Mouse (Mus musculus) small intestine, adult 2 months (tissue): ENCODE measurements at regions not wholly inside any gene's neighbourhood (a gene's known extent, or its start where the extent isn't known, plus 50 kb on each side); places are given as distances from the start of the nearest gene placed in this dataset.

ENCODE experiments used
- H3K27ac ChIP-seq: fragments of 200-500 bp; 2 replicates; pipeline ENCODE4 v1.5.1; 2012; ENCODE audit warnings: low read depth, low read length, control low read depth, inconsistent platforms; ENCODE audit not compliant: insufficient read depth
- H3K27me3 ChIP-seq: fragments of 200-500 bp; 2 replicates; pipeline ENCODE4 v1.6.1; 2012; ENCODE audit warnings: mild to moderate bottlenecking, moderate library complexity, low read length, inconsistent platforms; ENCODE audit not compliant: control insufficient read depth, insufficient read depth
- H3K36me3 ChIP-seq: fragments of 200-500 bp; 2 replicates; pipeline ENCODE4 v1.6.1; 2012; ENCODE audit warnings: mild to moderate bottlenecking, low read length, control low read depth, inconsistent platforms; ENCODE audit not compliant: control insufficient read depth, insufficient read depth
- H3K4me1 ChIP-seq: fragments of 200-500 bp; 2 replicates; pipeline ENCODE4 v1.6.1; 2012; ENCODE audit warnings: low read length, inconsistent platforms, mixed read lengths; ENCODE audit not compliant: control insufficient read depth, insufficient read depth, insufficient read length
- H3K4me3 ChIP-seq: fragments of 200-500 bp; 2 replicates; pipeline ENCODE4 v1.5.1; 2012; ENCODE audit warnings: low read depth, mild to moderate bottlenecking, control low read depth, inconsistent platforms, low read length, moderate library complexity
- CTCF ChIP-seq: fragments of 200-500 bp; IDR thresholded peaks from 2 replicates; pipeline ENCODE4 v1.5.1; 2012; ENCODE audit warnings: low read depth, mild to moderate bottlenecking, control low read depth, inconsistent platforms, low read length, moderate library complexity, mixed read lengths; ENCODE audit not compliant: insufficient replicate concordance, insufficient read length; ENCODE audit errors: extremely low read depth
- POLR2A ChIP-seq: fragments of 200-500 bp; IDR thresholded peaks from 2 replicates; pipeline ENCODE4 v1.6.1; 2012; ENCODE audit warnings: low read depth, mild to moderate bottlenecking, control low read depth, inconsistent platforms, low read length, moderate library complexity
- WGBS: fragments of 180-500 bp; shearing (Covaris S2); methylation state at CpG from one replicate; pipeline ENCODE4 v1.1.7; 2018; 5-methylcytosine and 5-hydroxymethylcytosine counted together

DNA sequence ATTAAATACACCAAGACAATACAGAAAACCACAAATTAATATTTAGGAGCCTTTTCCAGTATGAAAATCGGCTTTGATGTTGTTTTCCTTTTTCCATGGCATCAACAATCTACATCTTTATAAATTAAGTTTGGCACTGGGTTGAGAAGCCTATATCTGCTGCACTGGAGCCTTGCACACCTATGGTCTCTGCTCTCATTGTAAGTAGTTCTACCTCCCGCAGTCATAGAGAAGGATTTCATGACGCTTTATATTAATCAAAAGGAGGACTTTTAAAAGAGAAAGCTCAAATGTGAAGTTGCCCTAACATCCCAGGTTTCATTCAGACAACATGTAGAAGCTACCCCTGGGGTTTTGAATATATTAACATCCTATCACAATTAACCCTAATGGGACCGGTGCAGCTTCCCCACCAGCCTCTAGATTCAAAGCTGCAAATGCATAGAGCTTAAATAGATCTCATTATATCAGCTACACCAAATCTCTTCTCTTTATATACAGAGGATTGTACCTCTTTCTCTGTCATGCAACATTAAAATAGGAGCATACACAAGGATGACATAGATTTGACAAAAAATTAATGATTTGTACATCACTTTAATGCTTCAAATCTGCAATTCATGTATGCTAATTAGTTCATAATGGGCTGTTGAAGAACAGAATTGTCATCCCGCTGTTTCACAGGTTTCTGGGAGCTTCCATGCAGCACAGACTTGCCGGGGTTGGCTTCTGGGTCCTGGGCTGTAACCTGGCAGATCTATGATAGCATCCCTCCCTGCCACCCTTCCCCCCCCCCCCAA lies 166.6 kb upstream of the Pard3b start:
- no peaks in the 10 kb centered on the region for H3K4me1 ChIP-seq
- H3K4me3 ChIP-seq = no peak overlapping the region
- no peaks in the 10 kb centered on the region for H3K36me3 ChIP-seq
- H3K27ac ChIP-seq = no peak overlapping the region
- WGBS = 91% methylated on average over 6 of the region's 6 CpGs
- no peak for TF ChIP-seq CTCF
- TF ChIP-seq POLR2A = no peak
- H3K27me3 ChIP-seq = no peaks in the 10 kb centered on the region

- no peak overlapping the region for H3K27ac ChIP-seq
- H3K4me3 ChIP-seq = no peak overlapping the region
- 74% methylated on average over 13 of the region's 13 CpGs for WGBS
- TF ChIP-seq CTCF (no peak), POLR2A (no peak)
- H3K36me3 ChIP-seq = no peaks in the 10 kb centered on the region
- no peaks in the 10 kb centered on the region for H3K27me3 ChIP-seq
- H3K4me1 ChIP-seq = no peaks in the 10 kb centered on the region
Measured at GRCm38 (mm10) chr1:61472579-61473242, 165.9 kb upstream of the Pard3b start.

- Histone ChIP-seq H3K4me3 (no peak overlapping the region), H3K27me3 (no peaks in the 10 kb centered on the region), H3K27ac (no peak overlapping the region), H3K36me3 (no peaks in the 10 kb centered on the region), H3K4me1 (no peaks in the 10 kb centered on the region)
- WGBS = 96% methylated on average over 3 of the region's 3 CpGs
- TF ChIP-seq POLR2A = no peak
- TF ChIP-seq CTCF = no peak
Measured at GRCm38 (mm10) chr1:61485459-61485858, 153.2 kb upstream of the Pard3b start.

- H3K27ac ChIP-seq = no peak overlapping the region
- TF ChIP-seq CTCF = no peak
- no peak overlapping the region for H3K4me3 ChIP-seq
- no peaks in the 10 kb centered on the region for H3K36me3 ChIP-seq
- WGBS = 76% methylated on average over 1 of the region's 1 CpGs
- no peaks in the 10 kb centered on the region for H3K27me3 ChIP-seq
- no peaks in the 10 kb centered on the region for H3K4me1 ChIP-seq
Measured at GRCm38 (mm10) chr1:61524886-61525285, 113.7 kb upstream of the Pard3b start.

DNA sequence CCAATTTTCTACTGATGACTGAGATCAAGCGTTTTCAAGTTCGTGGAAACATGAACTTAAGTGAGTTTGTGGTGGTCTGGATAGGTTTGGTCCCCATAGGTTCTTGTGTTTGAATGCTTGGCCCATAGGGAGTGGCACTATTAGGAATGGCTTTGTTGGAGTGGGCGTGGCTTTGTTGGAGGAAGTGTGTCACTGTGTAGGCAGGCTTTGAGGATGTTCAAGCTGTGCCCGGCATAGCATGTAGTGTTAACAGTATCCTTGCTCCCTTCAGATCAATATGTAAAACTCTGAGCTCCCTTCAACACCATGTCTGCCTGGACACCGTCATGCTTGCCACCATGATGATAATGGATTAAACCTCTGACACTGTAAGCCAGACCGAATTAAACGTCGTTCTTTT lies 112.7 kb upstream of the Pard3b start:
- Histone ChIP-seq H3K27me3 (no peaks in the 10 kb centered on the region), H3K36me3 (no peaks in the 10 kb centered on the region), H3K4me3 (no peak overlapping the region), H3K27ac (no peak overlapping the region), H3K4me1 (no peaks in the 10 kb centered on the region)
- no peak for TF ChIP-seq POLR2A
- no peak for TF ChIP-seq CTCF
- WGBS = 87% methylated on average over 8 of the region's 8 CpGs

GRCm38 (mm10) chr1:61528757-61529156 lies 109.9 kb upstream of the Pard3b start:
- WGBS = 90% methylated on average over 15 of the region's 15 CpGs
- TF ChIP-seq POLR2A (no peak), CTCF (no peak)
- Histone ChIP-seq H3K27me3 (no peaks in the 10 kb centered on the region), H3K36me3 (no peaks in the 10 kb centered on the region), H3K4me3 (no peak overlapping the region), H3K27ac (no peak overlapping the region), H3K4me1 (no peaks in the 10 kb centered on the region)

GRCm38 (mm10) chr1:61530166-61530565 lies 108.5 kb upstream of the Pard3b start:
- 66% methylated on average over 3 of the region's 3 CpGs for WGBS
- H3K27me3 ChIP-seq = no peaks in the 10 kb centered on the region
- TF ChIP-seq POLR2A (no peak), CTCF (no peak)

More at GRCm38 (mm10) chr1:61530166-61530565, 108.5 kb upstream of the Pard3b start:
- no peak overlapping the region for H3K4me3 ChIP-seq
- no peaks in the 10 kb centered on the region for H3K4me1 ChIP-seq
- H3K27ac ChIP-seq = no peak overlapping the region
- no peaks in the 10 kb centered on the region for H3K36me3 ChIP-seq
